Mouse (Mus musculus): Measurements from ENCODE around the gene Mrap. TPM values are rescaled to one million over a fixed set of nuclear protein-coding genes. Genes with fewer than 3 reads are reported as not detected.

Gene Mrap
- polyA plus RNA-seq, 1 experiment from 2014 or later = 0.25 TPM

DNA sequence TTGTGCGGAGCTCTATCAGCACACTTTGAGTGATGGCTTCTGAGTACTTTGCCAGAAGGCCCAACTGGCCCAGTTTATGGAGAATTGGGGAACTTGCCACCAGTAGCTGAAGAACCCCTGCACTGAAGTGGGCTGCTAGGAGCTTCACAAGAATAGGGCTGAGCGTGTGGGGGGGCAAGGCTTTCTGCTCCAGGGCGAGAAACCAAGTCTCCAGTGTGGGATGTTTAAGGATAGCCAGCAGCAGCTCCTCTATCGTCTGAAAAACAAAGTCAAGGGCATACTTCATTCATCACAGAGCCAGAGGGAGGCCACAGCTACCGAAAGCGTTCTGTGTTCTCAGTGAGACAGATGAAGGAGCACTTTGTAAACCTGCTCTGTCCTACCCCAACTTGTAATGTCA is 36.6 kb downstream of the Mrap start:
- H3K27me3 ChIP-seq (ENCODE audit: control insufficient read depth, insufficient read depth, low read depth, low read length) = no peaks in the 10 kb centered on the region
- 92% methylated on average over 6 of the region's 6 CpGs for WGBS

DNA sequence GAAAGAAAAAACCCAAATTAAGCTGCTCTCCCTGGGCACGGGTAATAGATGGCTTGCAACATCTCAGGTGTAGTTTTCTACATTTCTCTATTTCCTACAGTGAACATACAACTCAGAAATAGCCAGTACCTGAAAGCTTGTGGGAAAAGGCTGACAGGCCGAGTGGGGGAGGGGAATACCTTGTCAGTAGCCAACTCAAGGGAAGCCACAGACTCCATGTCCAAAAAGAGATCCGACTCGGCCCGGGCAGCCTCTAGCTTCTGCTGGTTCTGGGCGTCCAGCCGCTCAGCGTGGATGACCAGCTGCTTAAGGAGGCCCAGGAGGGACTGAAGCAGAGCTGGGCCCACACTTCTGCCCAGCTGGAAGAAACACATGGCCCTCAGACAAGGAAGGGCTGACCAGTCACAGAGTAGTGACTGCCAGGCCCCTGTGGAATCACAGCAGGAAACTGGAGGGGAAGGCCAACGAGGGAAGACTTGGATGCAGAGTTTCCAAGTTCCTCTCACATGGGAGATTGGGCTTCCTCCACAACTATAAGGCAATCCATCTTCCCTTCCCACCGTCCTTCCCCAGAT is 38.0 kb downstream of the Mrap start:
- Histone ChIP-seq H3K4me2 (ENCODE audit: low read length) (no peak overlapping the region), H3K9ac (ENCODE audit: low read depth, low read length) (no peak overlapping the region), H3K4me1 (ENCODE audit: control insufficient read depth, insufficient read depth, low read length) (no peaks in the 10 kb centered on the region), H3K4me3 (ENCODE audit: low read depth, low read length) (no peak overlapping the region), H3K36me3 (ENCODE audit: control insufficient read depth, insufficient read depth, low read length) (peaks cover 31% of the 10 kb centered on the region), H3K9me3 (replicated peaks; ENCODE audit: control insufficient read depth, low read length, poor library complexity, severe bottlenecking) (no peaks in the 10 kb centered on the region), H3K27ac (ENCODE audit: low read length) (no peak overlapping the region), H3K27me3 (ENCODE audit: control insufficient read depth, insufficient read depth, low read depth, low read length) (no peaks in the 10 kb centered on the region)
- no peak for ATAC-seq
- WGBS = 86% methylated on average over 10 of the region's 10 CpGs

More for the DNA sequence above, 36.6 kb downstream of the Mrap start:
- H3K4me3 ChIP-seq (ENCODE audit: low read depth, low read length) = no peak overlapping the region
- H3K36me3 ChIP-seq (ENCODE audit: control insufficient read depth, insufficient read depth, low read length) = peaks cover 34% of the 10 kb centered on the region
- no peak overlapping the region for H3K4me2 ChIP-seq (ENCODE audit: low read length)
- H3K4me1 ChIP-seq (ENCODE audit: control insufficient read depth, insufficient read depth, low read length) = no peaks in the 10 kb centered on the region
- no peak overlapping the region for H3K9ac ChIP-seq (ENCODE audit: low read depth, low read length)
- H3K27ac ChIP-seq (ENCODE audit: low read length) = no peak overlapping the region
- no peak for ATAC-seq
- no peaks in the 10 kb centered on the region for H3K9me3 ChIP-seq (replicated peaks; ENCODE audit: control insufficient read depth, low read length, poor library complexity, severe bottlenecking)

DNA sequence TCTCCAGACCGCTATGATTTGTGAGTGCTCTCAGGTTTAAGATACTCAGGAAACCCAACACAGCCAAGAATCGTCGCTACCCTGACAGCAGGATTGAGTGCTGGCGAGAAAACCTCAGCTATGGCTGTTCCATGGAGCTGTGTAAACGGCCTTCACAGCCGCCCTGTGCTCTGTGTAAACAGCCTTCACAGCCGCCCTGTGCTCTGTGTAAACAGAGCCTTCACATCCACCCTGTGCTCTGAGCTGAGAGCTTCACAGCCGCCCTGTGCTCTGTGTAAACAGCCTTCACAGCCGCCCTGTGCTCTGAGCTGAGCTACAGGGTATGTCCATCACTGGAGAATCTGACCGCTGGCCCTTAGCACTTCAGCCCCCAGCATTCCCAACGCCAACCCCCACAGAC is 41.8 kb downstream of the Mrap start:
- no peak overlapping the region for H3K27ac ChIP-seq (ENCODE audit: low read length)

DNA sequence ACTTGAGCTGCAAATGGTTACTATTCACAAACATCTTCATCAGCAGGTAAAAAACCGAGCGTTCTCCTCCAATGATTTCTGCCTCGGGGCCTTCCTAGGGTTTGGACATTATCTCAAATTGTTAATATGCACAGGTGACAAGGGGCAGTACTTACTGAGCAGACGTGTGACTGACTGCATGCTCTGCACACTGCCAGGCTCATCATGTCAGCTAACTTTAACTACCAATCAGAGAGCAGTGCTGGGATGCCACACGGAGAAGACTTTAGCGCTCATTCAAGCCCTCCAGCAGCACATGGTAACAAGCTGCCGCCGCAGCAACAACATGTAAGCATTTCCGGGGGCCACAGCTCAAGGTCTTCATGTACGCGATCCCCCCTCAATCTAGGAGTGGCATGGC is 45.3 kb downstream of the Mrap start:
- H3K4me1 ChIP-seq (ENCODE audit: control insufficient read depth, insufficient read depth, low read length) = no peaks in the 10 kb centered on the region
- no peaks in the 10 kb centered on the region for H3K9me3 ChIP-seq (replicated peaks; ENCODE audit: control insufficient read depth, low read length, poor library complexity, severe bottlenecking)
- H3K36me3 ChIP-seq (ENCODE audit: control insufficient read depth, insufficient read depth, low read length) = peaks cover 37% of the 10 kb centered on the region
- no peak for ATAC-seq
- H3K27ac ChIP-seq (ENCODE audit: low read length) = no peak overlapping the region
- H3K4me2 ChIP-seq (ENCODE audit: low read length) = no peak overlapping the region
- no peaks in the 10 kb centered on the region for H3K27me3 ChIP-seq (ENCODE audit: control insufficient read depth, insufficient read depth, low read depth, low read length)
- no peak overlapping the region for H3K4me3 ChIP-seq (ENCODE audit: low read depth, low read length)
- no peak overlapping the region for H3K9ac ChIP-seq (ENCODE audit: low read depth, low read length)
- WGBS = 93% methylated on average over 11 of the region's 11 CpGs

More for the DNA sequence above, 41.8 kb downstream of the Mrap start:
- H3K4me2 ChIP-seq (ENCODE audit: low read length) = no peak overlapping the region
- 0 out of 2 replicates have a peak, but pooled peaks have one; percentile 56 for ATAC-seq
- H3K9me3 ChIP-seq (replicated peaks; ENCODE audit: control insufficient read depth, low read length, poor library complexity, severe bottlenecking) = no peaks in the 10 kb centered on the region
- no peaks in the 10 kb centered on the region for H3K4me1 ChIP-seq (ENCODE audit: control insufficient read depth, insufficient read depth, low read length)
- no peaks in the 10 kb centered on the region for H3K27me3 ChIP-seq (ENCODE audit: control insufficient read depth, insufficient read depth, low read depth, low read length)
- no peak overlapping the region for H3K4me3 ChIP-seq (ENCODE audit: low read depth, low read length)
- no peak overlapping the region for H3K9ac ChIP-seq (ENCODE audit: low read depth, low read length)
- WGBS = 81% methylated on average over 11 of the region's 11 CpGs
- peaks cover 22% of the 10 kb centered on the region for H3K36me3 ChIP-seq (ENCODE audit: control insufficient read depth, insufficient read depth, low read length)

DNA sequence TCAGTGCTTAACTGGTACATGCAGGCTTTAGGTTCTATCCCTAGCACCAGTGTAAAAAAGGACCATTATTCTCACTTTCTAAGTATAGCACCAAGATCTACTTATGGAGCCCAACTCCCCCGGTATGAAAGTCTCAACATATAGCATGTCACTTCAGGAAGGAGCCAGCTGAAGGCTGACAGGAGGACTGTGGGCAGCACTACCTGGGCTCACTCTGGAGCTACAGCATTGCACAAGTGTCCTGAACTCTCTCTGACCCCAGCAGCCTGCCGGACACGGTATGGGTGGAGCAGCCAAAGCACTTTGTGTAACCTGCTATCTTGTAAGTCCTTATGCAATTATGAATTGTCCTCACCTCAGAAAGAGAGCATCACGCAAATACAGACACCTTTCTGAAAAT is 47.2 kb downstream of the Mrap start:
- Histone ChIP-seq H3K4me2 (ENCODE audit: low read length) (no peak overlapping the region), H3K9me3 (replicated peaks; ENCODE audit: control insufficient read depth, low read length, poor library complexity, severe bottlenecking) (no peaks in the 10 kb centered on the region), H3K9ac (ENCODE audit: low read depth, low read length) (no peak overlapping the region), H3K36me3 (ENCODE audit: control insufficient read depth, insufficient read depth, low read length) (peaks cover 42% of the 10 kb centered on the region), H3K4me3 (ENCODE audit: low read depth, low read length) (no peak overlapping the region), H3K27me3 (ENCODE audit: control insufficient read depth, insufficient read depth, low read depth, low read length) (no peaks in the 10 kb centered on the region), H3K27ac (ENCODE audit: low read length) (no peak overlapping the region), H3K4me1 (ENCODE audit: control insufficient read depth, insufficient read depth, low read length) (no peaks in the 10 kb centered on the region)
- 97% methylated on average over 4 of the region's 4 CpGs for WGBS
- no peak for ATAC-seq

DNA sequence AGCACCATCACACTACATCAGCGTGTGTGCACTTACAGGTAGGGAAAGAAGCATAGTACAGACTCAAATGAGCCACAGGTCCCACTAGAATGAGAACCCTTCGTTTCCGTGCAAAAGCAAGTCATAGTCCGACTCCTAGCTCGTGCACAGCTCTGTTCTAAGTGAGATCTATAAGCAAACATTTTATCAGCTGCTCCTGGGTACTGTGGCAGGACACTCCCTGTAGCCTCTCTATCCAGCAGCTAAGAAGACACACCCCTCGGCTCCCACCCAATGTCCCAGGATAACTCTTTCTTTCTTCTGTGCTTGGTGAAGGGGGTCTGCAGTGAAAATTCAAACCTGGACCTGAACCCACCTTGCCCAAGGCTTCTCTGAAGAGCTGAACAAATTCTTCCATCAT is 50.6 kb downstream of the Mrap start:
- peaks cover 48% of the 10 kb centered on the region for H3K36me3 ChIP-seq (ENCODE audit: control insufficient read depth, insufficient read depth, low read length)
- no peaks in the 10 kb centered on the region for H3K4me1 ChIP-seq (ENCODE audit: control insufficient read depth, insufficient read depth, low read length)
- no peak overlapping the region for H3K27ac ChIP-seq (ENCODE audit: low read length)
- no peak overlapping the region for H3K9ac ChIP-seq (ENCODE audit: low read depth, low read length)
- 95% methylated on average over 6 of the region's 6 CpGs for WGBS
- ATAC-seq = no peak
- H3K9me3 ChIP-seq (replicated peaks; ENCODE audit: control insufficient read depth, low read length, poor library complexity, severe bottlenecking) = no peaks in the 10 kb centered on the region
- H3K4me2 ChIP-seq (ENCODE audit: low read length) = no peak overlapping the region
- no peak overlapping the region for H3K4me3 ChIP-seq (ENCODE audit: low read depth, low read length)
- H3K27me3 ChIP-seq (ENCODE audit: control insufficient read depth, insufficient read depth, low read depth, low read length) = no peaks in the 10 kb centered on the region

DNA sequence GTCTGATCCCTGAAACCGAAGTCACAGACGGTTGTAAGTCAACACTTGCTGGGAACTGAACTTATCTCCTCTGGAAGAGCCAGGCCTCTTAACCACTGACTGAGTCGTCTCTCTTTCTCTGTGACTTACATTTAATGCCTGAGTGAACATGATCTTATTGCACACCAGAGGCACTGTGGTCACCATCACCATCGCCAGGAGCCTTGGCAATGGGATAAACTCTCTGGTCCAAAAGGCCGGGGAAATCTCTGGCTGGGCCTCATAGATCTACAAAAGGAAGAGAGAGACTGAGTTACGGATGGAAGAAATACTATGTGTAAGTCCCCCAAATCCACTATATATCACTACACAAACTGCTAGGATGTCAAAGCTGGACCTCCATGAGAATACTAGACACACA is 52.9 kb downstream of the Mrap start:
- H3K9ac ChIP-seq (ENCODE audit: low read depth, low read length) = no peak overlapping the region
- H3K4me3 ChIP-seq (ENCODE audit: low read depth, low read length) = no peak overlapping the region
- 88% methylated on average over 6 of the region's 6 CpGs for WGBS
- H3K27me3 ChIP-seq (ENCODE audit: control insufficient read depth, insufficient read depth, low read depth, low read length) = no peaks in the 10 kb centered on the region
- H3K36me3 ChIP-seq (ENCODE audit: control insufficient read depth, insufficient read depth, low read length) = peaks cover 33% of the 10 kb centered on the region
- H3K9me3 ChIP-seq (replicated peaks; ENCODE audit: control insufficient read depth, low read length, poor library complexity, severe bottlenecking) = no peaks in the 10 kb centered on the region
- no peak overlapping the region for H3K27ac ChIP-seq (ENCODE audit: low read length)
- no peak for ATAC-seq
- no peak overlapping the region for H3K4me2 ChIP-seq (ENCODE audit: low read length)
- H3K4me1 ChIP-seq (ENCODE audit: control insufficient read depth, insufficient read depth, low read length) = no peaks in the 10 kb centered on the region

DNA sequence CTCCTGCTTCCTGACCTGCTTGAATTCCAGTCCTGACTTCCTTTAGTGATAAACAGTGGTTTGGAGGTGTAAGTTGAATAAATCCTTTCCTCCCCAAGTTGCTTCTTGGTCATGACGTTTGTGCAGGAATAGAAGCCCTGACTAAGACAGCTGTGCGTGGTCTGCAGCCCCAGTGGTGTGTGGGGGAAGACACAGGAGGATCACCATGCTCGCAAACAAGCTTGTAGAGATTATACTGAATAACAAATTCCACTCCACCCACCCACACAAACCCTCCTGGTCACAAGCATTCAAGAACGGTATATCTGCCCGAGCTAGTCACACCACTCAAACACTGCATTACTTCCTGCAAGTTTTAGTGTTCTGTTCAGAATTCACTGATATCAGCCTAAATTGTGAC is 54.1 kb downstream of the Mrap start:
- no peaks in the 10 kb centered on the region for H3K4me1 ChIP-seq (ENCODE audit: control insufficient read depth, insufficient read depth, low read length)
- no peaks in the 10 kb centered on the region for H3K9me3 ChIP-seq (replicated peaks; ENCODE audit: control insufficient read depth, low read length, poor library complexity, severe bottlenecking)
- H3K27me3 ChIP-seq (ENCODE audit: control insufficient read depth, insufficient read depth, low read depth, low read length) = no peaks in the 10 kb centered on the region
- no peak overlapping the region for H3K4me3 ChIP-seq (ENCODE audit: low read depth, low read length)
- no peak overlapping the region for H3K27ac ChIP-seq (ENCODE audit: low read length)
- no peak overlapping the region for H3K4me2 ChIP-seq (ENCODE audit: low read length)
- H3K9ac ChIP-seq (ENCODE audit: low read depth, low read length) = no peak overlapping the region
- WGBS = 90% methylated on average over 5 of the region's 5 CpGs
- H3K36me3 ChIP-seq (ENCODE audit: control insufficient read depth, insufficient read depth, low read length) = peaks cover 36% of the 10 kb centered on the region
- no peak for ATAC-seq

DNA sequence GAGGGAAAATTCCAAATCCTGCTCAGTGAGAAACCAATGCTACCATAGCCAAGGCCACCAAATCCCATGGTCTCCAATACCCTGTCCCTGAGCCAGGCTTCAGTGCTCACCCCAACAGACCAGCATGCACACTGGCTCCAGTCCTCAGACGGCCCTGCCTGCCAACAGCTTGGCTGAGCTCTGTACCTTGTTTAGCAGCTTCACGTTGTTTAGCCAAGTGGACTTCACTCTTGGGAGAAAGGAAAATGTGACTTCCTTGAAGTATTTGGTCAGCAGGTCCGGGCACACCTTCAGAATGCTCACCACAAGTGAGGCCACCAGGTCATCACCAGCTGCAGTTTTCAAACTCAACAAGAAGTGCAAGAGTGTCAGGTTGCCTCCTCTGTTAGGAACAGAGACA is 54.5 kb downstream of the Mrap start:
- H3K27ac ChIP-seq (ENCODE audit: low read length) = no peak overlapping the region
- H3K4me1 ChIP-seq (ENCODE audit: control insufficient read depth, insufficient read depth, low read length) = no peaks in the 10 kb centered on the region
- H3K9me3 ChIP-seq (replicated peaks; ENCODE audit: control insufficient read depth, low read length, poor library complexity, severe bottlenecking) = no peaks in the 10 kb centered on the region
- H3K36me3 ChIP-seq (ENCODE audit: control insufficient read depth, insufficient read depth, low read length) = peaks cover 36% of the 10 kb centered on the region
- 90% methylated on average over 3 of the region's 3 CpGs for WGBS
- no peaks in the 10 kb centered on the region for H3K27me3 ChIP-seq (ENCODE audit: control insufficient read depth, insufficient read depth, low read depth, low read length)
- H3K9ac ChIP-seq (ENCODE audit: low read depth, low read length) = no peak overlapping the region
- no peak overlapping the region for H3K4me3 ChIP-seq (ENCODE audit: low read depth, low read length)
- no peak overlapping the region for H3K4me2 ChIP-seq (ENCODE audit: low read length)
- ATAC-seq = no peak

Measured in midbrain, embryonic 16.5 days (tissue).